Mouse (Mus musculus) mature B cell (primary cell): ENCODE results near the gene Vps41.

Experiments used
- in situ Hi-C: fragments of 300-500 bp; cut with MboI; formaldehyde crosslinking; loops from 2 replicates; pipeline ENCODE4 v1.14.3; 2019

Gene Vps41

DNA sequence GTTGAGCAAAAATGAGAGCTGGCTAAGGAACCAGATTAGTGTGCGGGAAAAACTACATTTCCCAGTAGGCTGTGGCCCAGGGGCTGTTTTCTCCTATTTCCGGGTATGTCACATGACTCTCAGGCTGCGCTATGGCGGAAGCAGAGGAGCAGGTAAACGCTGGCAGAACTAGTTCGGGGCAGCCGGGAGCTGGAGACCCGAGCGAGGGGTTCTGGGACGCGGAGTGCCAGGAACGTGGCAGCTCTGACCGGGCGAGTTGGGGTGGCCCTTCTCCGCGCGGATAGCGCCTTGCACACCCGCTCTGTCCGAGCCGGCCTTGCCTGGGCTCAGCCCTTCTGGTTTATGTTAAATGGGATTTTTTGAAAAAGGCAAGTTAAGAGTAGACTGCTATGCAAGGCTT is at the start of gene Vps41:
Gene Vps41, plus strand, starts transcription at position 102 of the 400 bp plus-strand sequence.
- in situ Hi-C loops = no loop called here

DNA sequence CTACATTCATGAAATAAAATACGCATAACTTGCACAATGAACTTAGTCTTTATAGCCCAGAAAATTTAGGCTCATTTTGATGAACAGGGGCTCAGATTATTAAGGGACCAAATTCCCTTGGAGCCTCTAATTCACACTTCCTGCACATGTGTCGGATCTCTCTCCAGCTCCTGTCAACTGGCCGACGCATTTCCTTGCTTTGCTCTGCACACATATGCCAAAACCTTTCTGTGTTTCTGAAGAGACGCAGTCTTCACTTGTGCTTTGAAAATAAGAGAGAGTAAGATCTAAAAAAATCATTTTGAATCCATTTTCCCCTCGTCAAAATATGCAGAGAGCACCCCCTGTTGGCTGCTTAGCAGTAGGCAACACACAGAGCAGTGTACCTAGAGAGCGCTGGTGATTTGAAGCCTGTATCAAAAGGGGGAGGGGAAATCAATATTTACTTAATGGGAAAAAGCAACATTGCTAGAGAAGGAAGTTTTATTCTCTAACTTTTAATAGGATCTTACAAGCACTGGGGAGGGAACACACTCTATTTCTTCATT is 18.5 kb upstream of the Vps41 start:
- in situ Hi-C loops = no loop called here

DNA sequence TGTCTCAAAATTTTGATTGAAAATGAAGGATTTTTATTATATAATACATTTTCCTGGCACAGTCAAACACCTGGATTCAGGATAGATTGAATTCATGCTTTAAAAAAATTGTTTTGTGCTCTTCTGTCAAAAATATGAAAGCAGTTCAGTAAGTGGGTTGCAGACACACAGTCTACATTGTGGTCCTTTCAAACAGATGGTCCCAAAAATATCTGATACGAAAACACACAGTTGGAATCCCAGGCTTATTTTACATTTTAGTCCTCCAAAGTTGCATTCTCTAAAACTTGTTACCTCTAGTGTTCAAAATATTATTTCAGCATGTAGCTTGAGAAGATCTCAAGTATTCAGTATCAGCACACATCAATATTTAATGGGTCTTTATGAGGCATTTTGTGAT is 5.4 kb upstream of the Vps41 start:
- in situ Hi-C loops = no loop called here

DNA sequence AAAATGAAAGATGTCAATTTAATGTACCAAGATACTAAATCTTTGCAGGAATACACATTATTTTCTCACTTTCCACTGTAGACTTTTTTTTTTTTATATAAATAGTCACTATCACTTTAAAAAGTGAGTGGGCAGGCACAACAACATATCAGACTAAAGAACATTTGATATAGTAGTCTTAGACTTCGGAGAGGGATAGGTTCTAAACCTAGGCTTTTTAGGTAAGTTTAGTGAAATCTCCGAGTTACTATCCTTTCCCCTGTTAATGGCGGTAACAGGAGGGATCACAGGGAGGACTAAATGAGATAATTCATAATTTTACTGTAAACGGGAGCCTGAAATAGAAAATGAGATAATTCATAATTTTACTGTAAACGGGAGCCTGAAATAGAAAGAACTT is 379 bp upstream of the Vps41 start:
- in situ Hi-C loops = no loop called here

DNA sequence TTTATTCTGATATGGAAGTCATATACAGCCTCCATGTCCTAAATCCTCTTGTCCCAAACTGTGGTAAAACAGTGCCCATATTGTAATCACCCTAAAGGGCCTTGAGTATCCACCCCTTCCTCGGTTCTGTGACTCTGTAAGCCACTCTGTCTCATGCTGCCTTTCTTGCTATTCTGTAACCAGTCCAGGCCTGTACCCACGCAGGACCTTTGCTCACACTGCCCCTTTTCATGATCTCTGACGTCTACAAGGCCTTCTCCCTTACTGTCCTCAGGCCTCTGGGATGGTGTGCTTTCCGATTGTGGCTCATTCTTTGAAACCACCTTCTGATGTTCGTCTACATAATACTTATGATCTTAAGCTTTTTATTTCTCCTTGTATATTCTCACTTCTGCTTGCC is 1.4 kb downstream of the Vps41 start:
- in situ Hi-C loops = no loop called here

DNA sequence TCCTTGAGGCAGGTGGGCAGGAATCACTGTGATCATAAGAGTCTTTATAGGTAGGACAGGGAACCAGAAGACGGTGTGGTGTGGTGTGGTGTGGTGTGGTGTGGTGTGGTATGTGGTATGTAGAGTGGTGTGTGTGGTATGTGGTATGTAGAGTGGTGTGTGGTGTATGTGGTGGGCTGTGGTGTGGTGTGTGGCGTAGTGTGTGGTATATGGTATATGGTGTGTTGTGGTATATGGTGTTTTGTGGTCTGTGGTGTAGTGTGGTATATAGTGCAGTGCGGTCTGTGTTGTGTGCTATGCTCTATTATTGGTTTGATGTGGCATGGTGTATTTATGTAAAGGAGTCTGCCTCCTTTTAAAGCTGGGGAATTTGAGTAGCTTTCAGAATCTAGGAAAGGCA is 13.6 kb downstream of the Vps41 start:
- in situ Hi-C loops = no loop called here

DNA sequence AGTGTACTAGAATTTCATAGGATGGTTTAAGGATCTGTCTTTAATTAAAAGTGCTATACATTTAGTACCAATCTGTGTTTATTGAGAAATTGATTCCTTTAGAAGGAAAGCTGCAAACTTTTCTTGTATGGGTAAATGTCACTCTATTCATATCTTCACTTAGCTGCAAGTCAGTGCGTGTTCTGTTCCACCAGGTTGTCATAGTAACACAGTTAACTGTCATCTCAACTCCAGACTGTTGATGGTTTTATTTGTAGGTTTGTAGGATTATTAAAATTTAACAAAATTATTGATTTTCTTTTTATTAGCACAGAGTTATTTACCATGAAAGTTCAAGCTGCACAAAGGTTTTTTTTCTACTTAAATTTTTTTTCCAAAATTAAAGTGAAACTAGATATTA is 19.5 kb downstream of the Vps41 start:
- in situ Hi-C loops = no loop called here

DNA sequence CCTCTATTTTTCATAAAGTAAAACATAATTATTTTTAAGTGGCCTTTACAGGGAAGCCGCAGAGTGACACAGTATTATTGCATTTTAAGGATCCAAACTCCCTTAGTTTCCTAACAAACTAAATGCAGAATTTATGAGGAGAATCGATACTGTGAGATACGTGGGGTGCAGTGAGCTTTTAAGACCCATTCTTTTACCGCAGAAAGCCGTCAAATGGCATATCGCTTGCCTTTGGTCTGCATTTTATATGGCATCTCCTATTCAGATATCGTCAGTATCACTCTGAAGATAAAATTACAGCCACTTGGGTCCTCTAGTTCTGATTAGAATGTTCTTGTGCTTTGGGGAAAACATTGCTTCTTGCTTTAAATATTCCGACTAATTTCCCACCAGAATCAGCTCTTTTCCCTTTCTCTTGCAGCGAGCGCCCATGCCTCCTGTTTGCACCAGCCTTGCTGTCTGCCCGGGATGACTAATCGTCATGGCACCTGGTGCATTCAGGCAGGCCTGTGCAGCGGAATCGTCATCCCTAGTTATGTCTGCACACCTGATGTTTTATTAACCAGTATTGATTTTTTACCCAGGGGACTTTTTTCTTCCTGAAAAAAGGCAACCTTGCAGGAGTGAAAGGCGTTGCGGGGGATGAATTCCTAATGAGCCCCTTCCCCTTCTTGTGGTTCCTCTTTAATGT is 26.6 kb downstream of the Vps41 start:
- in situ Hi-C loops = no loop called here

DNA sequence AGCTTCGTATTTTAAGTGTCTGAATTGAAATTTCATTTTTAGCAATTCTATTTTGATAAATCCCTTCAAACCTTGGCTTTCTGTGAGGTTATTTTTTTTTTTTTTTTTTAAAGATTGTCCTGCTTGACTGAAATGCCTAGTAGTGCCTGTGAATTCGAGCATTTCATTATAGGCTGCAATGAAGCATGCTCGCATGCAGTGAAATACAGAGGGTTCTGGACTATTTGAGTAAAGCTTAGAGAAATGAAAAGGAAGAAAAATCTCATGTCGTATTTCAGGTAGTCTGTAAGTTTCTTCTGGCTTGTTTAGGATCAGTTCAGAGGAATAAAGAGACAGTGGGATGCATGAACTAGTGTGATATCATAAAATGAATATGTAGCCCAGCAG is 27.2 kb downstream of the Vps41 start:
- in situ Hi-C loops = no loop called here

DNA sequence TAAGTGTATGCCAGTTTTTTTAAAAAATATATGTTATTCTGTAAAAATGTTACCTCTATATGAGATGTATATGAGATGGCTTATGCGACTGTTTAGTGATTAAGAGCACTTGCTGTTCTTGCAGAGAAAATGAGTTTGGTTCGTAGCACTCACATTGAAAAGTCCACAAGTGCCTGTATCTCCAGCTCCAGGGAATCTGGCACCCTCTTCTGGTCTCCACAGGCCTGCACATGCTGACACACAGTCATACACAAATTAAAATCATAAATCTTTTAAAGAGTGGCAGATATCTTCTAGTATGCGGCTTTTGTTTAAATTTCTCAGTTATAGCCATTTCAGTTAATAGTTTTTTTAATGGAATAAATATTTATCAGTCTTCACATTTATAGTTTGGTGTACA is 40.9 kb downstream of the Vps41 start:
- in situ Hi-C loops = no loop called here

DNA sequence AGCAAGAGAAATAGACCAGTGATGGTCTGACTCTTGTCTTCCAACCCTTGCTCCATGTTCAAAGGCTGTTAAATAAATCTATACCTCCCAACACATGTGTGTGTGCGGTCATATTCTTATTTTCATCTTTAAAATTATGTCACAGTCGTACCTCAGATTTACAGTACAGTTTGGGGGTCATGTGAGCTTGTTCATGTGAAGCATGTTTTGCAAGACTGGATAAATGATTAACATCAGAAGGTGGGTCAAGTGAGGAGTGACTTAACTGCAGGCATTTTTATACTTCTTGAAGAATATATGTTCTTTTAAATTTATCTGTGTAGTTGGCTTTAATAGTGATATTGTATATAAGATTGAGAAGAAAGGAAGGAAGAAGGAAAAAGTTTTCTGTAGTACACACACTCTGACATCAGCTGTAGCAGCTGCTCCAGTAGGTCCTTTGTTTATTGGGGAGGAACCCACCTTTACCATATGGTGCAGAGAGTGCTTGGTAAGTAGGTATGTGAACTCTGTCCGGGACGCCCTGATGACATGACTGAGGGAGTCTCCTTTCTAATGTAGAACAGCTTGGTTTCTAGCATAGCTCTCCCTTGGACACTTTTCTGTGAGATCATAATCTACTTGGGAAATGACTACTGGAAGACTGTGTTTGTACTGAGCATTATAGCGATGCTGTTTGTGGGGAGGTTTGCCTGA is 42.4 kb downstream of the Vps41 start:
- in situ Hi-C loops = no loop called here

DNA sequence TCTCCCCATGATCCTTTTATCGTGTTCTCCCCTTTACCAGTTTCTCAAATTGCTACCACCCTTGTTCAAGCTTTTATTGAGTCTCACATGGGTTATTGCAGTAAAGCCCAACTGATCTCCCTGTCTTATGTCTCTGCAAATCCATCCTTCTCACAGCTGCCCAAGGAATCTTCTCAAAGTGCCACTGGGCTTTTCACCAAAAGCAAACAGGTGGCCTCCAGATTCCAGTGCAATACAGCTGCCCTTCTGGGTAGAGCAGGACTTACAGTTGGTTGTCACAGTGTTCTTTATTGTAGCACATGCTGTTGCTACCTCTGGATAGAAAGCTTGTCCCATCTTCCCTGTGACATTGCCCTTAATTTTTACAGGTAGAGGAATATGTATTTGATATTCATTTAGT is 44.4 kb downstream of the Vps41 start:
- in situ Hi-C loops = no loop called here

DNA sequence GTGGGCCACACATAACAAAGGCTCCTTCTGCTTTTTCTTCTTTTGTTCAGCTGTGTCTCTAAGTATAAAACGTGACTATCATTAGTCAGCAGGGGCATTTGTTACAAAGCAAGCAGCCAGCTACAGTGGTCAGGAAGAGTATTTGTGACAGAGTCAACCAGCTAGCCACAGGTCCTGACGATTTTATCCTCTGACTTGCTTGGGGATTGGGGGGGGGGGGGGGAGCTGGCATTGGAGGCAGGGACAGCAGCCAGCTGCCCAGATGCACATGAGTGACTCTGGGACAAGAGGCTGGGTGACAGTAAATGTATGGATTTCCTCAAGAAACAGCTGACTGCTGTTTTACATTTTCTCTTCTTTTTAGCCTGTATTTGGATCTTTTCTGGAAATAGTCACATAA is 50.8 kb downstream of the Vps41 start:
- in situ Hi-C loops = no loop called here

DNA sequence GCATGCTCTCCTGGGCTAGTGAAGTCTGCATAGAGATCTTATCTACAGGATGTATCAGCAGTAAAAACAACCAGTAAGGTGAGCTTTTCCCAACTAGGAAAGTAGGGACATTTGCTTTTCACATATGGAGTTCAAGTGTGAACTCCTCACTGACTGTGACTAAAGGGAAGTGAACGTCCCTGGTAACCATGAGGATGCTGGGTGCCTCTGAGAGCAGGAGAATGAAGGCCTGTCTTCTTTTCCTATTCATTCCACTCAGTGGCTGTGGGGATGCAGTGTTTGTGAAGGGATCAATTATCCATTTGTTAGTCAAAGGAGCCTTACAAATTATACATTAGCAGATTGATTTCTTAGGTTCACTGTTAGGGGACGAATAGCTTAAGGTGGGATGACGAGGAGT is 51.4 kb downstream of the Vps41 start:
- in situ Hi-C loops = no loop called here

DNA sequence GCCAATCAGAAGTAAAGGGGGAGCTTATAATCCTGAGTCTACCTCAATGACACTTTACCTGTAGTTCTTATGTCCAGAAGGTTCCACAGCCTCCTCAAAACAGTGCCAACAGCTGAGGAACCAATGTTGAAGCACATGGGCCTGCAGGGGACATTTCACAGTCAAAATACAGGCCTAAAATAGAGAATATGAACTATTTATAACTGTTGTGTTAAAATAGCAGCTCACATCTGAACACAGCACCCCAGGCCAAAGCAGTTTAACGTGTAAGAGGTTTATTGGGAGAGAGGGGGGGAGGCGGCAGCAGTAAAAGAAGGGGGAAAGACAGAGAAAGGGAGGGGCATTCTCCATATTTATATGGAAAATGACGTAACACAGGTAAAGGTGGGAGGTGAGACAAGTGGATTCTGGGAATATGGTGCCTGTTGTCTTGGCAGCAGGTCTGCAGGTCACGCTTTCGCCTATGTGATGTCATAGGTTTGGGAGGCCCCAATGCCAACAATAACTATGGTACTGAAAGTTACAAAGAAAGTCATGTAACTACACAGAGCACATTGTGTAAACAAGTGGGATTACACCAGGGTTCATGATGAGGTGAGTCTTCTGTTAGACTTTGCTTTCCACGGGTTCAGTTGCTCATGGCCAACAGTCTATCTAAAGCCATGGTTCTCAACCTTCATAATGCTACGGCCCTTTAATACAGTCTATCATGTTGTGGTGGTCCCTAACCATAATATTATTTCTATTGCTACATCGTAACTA is 56.5 kb downstream of the Vps41 start:
- in situ Hi-C loops = no loop called here

DNA sequence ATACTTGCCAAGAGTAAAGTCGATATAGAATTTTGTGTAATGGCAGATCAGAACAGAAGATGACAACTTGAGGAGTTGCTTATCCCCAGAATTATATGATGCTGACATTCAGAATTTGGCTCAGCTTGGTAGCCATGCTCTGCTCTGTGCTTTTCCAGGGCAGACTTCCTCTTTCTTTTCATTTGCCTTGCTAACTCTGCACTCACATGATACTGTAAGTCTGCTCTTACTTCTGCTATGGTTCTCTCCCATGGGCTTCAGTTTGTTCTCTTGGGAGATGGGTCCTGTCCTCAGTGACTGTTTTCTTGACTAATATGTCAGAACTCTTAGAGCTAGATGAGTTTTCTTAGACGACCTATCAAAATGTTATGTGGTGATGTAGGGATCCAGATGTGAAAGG is 64.2 kb downstream of the Vps41 start:
- in situ Hi-C loops = no loop called here

DNA sequence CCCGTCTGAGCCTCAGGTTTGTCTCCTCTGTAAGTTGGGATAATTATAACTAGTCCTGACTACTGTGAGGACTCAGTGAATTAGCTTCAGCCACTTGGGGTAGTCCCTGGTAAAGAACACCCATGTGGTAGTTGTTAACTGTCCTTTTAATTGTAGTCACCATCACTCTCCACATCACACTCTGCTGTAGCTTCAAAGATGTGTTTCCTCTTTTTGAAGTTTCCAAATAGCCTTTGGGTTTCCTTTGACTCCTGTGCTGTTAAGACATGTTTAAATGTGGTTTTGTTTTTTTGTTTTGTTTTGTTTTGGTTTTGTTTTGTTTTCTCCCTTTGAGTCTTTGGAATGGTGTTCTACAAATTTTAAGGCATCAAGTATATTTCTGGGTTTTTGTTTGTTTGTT is 68.6 kb downstream of the Vps41 start:
- in situ Hi-C loops = no loop called here

DNA sequence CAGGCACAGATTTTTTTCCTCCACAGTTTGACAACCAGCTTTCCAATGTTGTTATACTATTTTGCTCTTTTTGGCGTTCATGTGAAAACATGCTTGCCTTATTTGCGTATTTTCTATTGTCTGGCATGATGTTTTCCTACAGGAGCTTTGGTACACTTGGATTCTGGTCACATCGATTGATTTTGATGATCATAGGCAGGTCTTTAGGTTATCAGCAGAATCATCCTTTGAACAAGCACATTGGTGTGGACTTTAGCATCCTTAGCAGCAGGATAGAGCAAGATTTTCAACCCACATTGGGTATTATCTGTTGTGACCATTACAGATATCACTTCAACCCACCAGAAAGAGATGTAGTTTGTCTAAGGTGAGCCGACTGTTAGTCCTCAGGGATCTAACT is 71.0 kb downstream of the Vps41 start:
- in situ Hi-C loops = no loop called here

DNA sequence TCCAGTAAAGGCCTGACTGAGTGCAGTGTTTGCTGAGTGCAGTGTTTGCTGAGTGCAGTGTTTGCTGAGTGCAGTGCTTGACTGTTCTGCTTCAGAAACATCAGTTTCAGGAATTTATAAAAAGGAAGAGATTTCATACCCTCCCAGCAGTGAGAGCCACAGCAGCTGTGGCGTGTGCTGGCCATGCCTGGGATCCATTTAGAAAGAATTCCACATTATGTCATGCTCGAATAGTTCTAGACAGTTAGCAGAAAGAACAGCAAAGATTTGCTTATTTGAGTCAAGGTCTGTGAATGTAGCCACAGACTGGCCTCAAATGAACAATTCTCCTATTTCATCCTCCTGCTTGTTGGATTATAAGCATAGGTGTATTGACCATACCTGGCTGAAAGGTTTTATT is 71.6 kb downstream of the Vps41 start:
- in situ Hi-C loops = no loop called here

DNA sequence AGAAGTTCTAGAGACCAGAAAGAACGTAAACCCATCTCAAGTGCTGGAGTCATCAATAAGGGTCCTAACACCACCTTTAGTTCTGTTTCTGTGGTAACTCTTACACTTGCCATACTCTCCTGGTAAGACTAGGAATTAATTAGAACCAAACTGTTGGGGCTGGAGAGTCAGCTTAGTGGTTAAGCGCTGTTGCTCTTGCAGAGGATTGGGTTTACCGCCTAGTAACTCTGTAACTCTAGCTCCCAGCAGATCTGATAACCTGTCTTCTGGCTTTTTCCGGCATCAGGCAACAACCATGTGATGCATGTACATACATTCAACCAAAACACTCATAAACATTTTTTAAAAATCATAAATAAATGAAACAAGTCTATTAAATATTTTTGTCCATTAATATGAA is 72.6 kb downstream of the Vps41 start:
- in situ Hi-C loops = no loop called here

DNA sequence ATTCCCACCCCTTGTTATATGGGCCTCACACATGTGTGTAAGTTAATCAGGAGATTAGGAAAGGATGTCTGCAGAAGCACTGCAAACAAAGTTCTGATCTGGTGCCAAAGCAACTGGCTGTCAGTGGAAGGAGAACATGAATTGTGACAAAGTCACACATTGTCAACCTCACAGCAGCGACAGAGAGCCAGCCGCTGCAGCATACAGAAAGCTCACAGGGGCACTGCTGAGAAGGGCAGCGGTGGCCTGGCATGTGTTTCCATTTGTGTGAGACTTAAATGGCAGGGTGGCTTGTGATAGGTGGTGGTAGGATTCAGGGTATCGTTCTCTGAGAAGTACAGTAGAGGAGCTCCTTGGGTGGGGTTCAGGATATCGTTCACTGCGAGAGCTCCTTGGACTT is 73.0 kb downstream of the Vps41 start:
- in situ Hi-C loops = no loop called here

DNA sequence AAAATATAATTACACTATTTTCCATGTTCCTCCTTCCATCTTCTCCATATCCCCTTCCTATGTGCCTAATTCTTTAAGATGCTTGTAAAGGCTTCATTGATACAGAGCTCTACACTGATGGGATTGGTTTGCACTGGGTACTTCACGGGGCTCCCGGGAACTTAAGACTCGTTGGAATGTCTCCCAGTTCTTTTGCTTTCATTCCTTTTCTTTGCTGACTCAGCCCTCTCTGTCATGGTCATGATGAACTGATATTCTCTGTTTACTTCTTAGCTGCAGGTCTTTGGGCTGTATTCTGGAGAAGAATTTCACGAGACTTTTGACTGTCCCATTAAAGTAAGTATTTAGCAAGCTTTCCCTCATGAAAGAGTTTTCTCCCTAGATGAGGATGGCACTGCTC is 74.2 kb downstream of the Vps41 start:
- in situ Hi-C loops = no loop called here

DNA sequence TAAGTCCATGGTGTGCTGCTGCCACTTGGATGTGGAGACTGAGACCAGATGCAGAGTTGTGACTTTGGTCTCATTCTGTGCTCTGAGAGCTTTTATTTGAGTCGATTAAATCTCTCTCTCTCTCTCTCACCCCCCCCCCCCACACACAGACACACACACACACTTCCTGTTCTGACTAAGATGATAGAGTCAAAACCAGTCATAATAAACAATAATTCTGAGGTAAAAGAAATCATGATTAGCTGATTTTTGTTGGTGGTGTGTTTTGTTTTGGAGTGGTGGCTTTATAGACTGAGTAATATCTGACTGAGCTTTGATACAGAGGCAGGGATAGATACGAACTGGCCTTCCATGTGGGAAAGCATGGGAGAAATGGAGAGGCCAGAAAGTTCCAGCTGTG is 74.6 kb downstream of the Vps41 start:
- in situ Hi-C loops = no loop called here
